Mouse (Mus musculus) 416B (cell line): ENCODE measurements around the gene Galnt2.

Experiments
- DNase-seq: peaks from one replicate; pipeline ENCODE4 v3.0.0; 2011; ENCODE audit warnings: low read depth

Gene Galnt2

DNA sequence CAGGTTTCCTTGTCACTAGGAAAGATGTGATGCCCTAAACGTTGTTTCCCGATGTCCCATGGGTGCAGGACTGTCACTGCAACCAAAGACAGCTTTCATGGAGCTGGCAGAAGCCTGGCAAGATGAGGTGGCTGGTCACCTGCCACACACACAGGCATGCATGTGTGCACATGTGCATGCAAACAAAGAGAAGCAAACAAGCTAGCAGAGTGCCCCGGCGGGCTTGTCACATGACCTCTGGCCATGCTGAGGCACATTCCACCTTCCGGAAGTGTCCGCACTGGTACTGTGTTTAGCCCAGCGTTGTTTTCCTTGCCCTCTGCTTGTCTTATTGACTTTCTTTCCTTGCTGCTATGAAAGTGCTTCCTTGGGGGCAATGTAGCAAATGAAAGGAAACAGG is 97.1 kb downstream of the Galnt2 start:
- DNase-seq, result no peak

DNA sequence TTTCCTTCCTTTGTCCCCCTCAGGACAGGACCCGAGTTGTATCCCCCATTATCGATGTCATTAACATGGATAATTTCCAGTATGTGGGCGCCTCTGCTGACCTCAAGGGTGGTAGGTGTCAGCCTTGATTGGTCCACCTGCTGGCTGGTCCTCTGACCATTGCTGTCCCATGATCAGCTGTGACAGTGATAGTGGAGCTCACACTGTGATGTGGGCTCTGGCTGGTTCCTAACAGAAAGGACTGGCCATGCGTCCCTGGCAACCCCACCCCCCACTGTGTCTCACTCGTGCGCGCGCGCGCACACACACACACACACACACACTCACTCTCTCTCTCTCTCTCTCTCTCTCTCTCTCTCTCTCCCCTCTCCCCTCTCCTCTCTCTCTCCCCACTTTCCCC is 98.5 kb downstream of the Galnt2 start:
- DNase-seq, result no peak

DNA sequence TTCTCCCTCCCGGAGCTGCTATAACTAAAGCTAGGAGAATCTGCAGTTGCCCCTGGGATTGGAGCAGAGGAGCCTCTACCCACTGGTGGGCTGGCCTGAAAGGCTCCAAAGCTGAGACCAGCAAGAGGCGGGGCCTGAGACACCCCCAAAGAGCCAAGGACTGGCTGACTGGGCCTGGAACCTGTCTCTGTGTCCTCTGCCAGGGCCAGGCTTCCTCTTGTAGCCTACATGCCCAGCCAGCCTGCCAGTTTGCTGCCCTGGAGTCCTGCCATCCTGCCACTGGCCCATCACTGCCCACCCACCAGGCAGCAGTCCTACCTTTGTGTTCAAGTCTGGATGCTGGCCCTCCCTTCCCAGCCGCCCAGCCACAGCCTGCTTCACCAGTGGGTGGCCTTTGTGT is 99.2 kb downstream of the Galnt2 start:
- no peak for DNase-seq

DNA sequence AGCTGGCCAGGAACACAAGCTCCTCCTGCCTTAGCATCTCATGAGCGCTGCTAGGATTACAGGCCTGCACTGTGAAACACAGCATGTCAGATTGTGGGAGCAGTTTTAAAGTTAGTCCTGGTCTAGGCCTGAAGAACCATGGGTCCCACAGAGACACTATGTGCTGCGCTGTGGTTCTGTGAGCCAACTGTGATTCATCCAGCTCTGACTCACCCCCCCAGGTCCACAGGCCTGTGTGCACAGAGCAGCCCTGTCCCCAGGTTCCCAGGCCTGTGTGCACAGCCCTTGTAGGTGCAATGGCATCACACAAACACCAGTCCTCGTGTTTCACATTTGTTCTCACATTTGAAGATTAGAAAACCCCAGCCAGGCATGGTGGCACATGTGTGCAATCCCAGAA is 99.9 kb downstream of the Galnt2 start:
- DNase-seq, result peak; percentile 33

DNA sequence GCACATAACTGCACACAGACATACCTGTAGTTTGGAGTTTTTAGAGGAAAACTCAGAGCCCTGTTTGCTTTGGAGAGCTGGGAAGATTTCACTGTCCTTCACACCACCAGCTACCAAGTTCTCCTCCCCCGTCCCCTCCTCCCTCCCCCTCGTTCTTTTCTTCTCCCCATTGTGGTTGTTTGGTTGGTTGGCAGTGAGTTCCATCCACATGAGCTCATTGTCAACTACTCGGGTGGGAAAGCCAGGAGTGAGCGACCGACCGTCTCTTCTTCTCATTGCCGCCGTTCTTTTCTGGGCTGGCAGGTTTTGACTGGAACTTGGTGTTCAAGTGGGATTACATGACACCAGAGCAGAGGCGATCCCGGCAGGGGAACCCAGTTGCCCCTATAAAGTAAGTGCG is 100.5 kb downstream of the Galnt2 start:
- no peak for DNase-seq

DNA sequence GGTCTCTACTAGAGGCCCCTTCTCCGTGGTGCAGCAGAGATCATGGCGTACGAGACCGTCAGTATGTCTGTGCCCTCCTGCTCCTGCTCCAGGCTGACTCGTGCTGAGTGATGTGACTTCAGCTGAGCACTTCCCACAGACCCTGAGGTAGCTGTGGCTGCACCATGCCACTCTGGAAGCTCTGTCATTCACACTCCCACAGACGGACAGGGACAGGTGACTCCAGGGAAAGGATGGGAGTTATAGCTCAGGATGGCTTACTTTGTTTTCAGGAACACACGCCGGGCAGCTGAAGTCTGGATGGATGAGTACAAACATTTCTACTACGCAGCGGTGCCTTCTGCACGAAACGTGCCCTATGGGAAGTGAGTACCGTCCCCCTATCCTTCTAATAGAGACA is 105.1 kb downstream of the Galnt2 start:
- DNase-seq, result no peak

DNA sequence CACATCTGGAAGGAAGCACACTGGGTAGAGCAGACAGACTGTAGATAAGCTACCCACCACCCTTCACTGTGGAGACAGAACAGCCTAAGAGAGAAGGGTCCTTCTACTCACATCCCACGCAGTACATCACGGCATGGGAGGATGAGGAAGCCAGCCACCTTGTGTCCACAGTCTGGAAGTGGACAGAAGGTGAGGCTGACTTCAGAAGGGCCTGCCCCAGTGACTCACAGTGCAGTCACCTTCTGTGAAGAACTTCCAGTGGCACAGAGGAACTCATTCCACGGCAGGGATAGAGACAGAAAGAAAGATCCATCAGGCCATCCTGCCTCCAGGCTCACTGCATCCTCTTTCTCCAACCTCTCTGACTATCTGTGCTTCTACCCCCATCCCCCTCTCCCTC is 108.6 kb downstream of the Galnt2 start:
- DNase-seq, result no peak

DNA sequence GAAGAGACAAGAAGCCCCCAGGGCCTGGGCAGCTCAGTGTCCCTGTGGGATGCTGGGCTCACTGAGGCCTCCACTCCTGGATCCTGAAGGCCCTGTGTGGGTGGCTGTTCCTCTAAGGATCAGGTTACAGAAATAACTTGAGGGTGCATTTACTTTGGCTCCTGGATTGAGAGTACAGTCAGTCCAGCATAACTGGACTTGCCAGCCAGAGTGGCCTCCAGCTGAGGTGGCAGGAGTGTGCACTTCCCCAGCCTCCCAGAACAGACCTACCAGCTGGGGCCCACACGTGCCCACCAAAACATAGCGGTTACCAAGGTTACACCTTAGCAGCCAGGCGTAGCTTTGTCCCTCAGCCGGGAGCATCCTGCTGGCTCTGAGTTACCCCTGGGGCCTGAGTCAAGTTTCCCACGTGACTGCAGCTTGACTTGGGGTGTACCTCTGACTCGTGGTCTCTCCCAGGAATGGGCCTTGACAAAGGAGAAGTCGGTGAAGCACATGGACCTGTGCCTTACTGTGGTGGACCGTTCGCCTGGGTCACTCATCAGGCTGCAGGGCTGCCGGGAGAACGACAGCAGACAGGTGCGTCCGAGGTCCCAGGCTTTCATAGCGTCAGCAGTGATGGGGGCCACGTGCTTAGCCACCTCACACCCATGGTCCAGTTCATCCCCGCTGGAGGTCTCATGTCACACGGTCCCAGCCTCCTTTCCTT is 109.3 kb downstream of the Galnt2 start:
- DNase-seq, result no peak

DNA sequence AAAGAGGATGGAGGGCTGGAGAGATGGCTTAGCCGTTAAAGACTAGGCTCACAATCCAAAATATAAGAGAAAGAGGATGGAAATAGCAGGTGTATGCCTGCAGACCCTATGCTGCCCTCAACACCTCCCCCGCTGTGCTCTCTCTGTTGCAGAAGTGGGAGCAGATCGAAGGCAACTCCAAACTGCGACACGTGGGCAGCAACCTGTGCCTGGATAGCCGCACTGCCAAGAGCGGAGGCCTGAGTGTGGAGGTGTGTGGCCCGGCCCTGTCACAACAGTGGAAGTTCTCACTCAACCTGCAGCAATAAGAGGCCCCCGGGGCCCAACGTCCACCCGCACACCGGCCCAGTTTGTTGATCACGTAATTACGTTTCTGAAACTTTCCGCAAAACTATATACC is 112.0 kb downstream of the Galnt2 start:
- no peak for DNase-seq

DNA sequence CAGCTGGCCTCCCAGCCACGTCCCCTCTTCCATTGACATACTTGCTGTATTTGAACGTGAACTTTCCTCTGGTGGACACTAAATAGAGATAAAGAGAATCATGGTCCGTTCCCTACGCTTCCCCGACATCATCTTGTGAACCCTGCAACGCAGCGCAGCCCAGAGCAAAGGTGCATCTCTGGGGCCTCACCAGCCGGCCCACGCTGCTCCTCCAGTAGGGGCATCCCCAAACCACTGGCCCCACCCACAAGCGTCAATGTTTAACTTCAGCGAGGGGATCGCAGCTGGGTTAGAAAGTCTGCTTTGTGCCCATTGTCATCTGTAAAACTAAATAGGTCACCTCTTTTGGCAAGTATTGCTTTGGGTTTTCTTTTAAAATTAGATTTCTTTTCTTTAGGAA is 112.8 kb downstream of the Galnt2 start:
- no peak for DNase-seq

DNA sequence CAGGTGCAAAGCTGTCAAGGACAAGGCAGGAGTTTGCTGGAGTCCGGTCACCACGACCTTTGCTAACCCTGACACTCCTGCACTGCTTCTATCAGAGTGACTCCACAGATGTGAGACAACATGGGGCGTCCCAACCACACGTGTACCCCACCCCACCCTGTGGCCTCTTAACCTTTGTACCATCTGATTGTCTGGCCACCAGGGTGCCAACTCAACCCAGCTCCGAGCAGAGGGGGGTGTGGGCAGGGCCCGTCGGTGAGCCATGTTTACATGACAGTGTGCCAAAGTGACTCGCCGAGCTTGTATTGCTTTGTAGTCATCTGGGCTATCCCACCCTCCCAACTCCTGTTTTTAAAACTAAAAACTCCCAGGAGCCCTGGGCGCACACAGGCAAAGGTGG is 113.9 kb downstream of the Galnt2 start:
- no peak for DNase-seq

DNA sequence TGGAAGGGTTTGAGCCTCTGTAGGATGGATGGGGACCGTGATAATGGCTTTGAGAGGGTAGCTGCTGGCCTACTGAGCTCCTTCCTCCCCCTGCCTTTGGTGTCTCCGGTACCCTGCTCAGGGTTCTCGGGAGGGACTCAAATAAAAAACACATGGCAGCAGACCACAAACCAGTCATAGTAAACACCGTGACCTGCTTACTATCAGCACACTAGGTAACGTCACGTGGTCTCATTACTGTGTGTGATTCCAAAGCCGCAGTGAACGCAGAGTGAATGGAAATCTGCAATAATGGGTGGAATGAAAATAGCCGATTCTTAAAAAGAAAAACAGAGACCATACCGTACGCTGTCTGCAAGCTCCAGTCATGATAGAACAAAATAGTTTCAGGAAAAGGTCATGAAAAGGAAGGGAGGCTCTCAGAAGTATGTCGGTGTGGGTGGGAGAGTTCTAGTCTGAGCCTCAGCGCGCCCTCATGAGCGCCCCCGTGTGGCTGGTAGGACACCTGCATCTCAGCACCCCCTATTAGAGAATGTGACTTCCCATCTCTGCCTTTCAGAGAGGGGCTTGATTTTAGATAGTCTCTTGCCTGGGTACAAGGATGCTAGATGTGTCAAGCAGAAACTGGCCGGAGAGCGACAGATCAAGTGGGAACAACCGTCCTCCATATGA is 115.8 kb downstream of the Galnt2 start:
- DNase-seq, result peak; percentile 61

DNA sequence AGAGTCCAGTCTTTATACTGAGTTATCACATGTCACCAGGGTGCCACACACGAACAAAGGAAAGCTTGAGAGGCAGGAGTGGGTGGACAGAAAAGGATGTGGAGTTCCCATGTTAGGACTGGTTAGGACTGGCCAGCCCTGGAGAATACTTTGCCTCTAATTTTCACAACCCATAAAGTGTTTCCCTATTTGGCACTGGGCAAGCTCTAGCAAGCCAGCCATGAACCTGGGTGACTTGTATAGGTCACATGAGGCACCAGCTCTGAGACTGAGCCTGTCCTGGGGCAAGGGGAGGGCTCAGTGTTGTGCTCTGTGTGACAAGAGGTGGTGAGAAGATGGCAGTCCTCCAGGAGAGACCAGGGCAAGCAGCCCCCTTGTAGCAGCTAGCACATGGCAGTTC is 116.9 kb downstream of the Galnt2 start:
- no peak for DNase-seq

DNA sequence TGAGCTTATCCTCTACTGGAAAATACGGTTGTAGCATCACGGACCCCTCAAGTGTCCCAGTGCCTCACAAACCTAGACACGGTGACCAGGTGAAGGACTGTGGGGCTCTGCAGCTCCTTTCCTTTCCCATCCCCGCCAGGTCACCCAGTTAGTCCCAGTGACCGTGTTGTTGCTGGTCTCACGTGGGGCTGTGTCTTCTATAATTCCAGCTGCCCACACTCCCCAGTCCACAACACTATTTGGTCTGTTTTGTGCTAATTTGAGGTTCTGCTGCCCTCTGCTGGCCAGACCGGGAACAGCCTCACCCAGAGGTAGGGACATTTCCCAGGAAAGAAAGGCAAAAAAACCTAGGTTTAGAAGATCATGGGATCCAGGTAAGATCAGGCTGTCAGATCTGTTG is 118.5 kb downstream of the Galnt2 start:
- DNase-seq, result peak; percentile 66

DNA sequence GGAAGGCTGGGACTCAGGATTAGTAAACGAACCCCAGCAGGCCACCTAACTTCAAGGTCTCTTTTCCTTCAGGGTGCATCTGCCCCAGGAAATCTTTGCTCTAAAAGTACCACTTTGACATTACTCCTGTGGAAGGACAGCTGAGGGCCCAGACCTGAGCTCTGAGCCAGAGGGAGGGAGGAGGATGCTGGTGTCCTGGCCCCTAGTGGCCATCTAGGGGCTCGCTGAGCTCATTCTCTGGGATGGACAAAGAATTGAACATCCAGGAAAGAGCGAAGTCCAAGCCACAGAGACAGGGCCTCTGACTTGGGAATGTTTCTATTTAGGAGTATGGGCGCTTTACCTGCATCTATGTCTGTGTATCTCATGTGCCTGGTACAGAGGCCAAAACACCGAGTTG is 120.4 kb downstream of the Galnt2 start:
- DNase-seq, result no peak

DNA sequence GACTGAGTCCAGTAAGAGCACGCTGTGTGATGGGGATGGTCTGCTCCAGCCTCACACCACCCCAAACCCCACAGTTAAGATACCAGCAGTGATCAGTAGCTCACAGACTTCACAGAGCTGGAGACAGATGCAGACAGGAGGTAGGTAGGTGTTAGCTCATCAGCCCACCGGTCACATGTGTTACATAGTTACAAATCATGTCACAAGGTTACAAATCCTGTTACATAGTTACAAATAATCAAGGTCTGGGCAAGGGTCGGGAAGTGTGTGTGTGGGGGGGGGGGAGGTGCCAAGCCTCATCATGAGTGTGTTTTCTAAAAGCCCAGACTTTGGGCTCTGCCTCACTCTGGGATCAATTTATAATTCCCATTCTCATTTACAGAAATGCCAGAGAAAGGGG is 129.7 kb downstream of the Galnt2 start:
- DNase-seq, result no peak

DNA sequence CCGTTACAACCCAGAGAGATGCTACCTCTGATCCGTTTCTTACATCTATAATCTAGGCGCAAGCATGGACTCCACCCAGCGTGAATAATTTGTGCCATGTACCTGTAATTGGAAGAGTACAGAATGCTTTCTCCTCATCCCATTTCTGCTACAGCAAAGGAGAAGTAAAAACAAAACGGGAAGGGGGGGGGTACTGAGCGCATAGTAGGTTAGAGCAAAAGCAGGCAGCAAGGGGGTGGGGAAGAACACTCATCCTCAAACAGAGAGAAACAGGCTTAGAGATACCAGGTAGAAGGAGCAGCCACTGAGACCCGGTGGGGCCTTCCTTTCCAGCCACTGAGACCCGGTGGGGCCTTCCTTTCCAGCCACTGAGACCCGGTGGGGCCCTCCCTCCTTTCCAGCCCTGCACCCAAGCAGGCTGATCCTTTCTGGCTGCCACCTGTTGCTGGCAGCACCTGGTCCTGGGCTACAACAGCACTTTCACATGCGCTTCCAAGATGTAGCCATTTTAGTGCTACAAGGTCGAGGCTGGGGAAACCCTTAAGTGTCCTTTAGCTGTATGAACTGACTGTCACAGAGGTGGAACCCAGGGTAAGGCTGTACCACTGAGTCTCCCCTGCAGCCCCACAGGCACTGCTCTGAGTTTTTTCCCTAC is 130.7 kb downstream of the Galnt2 start:
- no peak for DNase-seq

DNA sequence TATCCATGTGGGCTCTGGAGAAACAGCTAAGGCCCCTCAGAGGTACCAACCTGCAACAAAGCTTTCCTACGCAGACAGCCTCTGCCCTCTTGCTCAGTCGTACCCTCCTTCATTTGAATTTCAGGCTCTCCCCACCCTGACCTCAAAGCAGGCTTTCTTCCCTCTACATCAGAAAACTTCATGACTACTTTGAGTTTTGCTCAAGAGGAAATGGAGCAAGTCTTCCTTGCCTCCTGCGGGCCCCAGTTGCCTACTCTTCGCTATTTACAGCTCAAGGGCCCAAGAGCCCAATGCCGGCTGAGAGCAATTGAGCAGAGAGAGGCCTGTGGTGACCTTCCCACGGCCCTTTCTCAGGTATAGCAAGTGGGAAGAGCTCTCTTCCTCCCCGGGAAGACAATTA is 131.4 kb downstream of the Galnt2 start:
- no peak for DNase-seq

DNA sequence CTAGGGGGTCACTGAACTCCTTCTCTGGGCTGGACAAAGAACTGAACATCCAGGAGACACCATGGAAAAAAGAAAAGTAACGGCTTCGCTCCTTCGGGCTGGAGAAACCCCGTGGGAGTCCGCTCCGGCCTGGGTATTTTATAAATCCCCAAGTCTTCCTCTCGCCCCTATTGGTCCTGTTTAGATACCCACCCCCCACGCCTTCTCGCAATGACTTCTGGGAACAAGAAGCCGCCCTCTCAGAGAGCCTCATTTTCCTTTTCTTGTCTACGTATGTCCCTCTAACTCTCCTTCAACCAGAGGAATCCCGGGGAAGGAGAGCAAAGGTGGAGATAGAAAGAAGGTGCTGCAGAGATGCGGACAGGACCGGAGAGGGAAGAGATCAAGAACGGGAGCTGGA is 132.1 kb downstream of the Galnt2 start:
- DNase-seq, result no peak

DNA sequence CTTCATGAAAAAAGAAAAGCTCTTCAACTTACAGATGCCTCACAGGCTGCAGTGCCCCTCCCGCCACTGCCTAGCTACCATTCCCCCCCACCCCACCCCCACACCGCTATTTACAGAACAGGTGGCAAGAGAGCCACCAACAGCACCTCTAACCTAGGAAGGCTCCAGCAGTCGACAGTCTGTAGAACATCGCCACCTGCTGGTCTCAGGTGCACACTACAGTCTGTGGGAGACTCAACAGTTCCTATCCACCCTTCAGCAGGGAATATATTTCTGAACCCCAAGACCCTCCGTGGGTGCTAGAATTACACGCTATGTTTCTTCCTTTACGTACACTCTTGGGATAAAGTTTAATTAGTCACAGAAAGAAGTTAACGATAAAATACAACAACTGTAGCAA is 137.0 kb downstream of the Galnt2 start:
- peak; percentile 72 for DNase-seq

DNA sequence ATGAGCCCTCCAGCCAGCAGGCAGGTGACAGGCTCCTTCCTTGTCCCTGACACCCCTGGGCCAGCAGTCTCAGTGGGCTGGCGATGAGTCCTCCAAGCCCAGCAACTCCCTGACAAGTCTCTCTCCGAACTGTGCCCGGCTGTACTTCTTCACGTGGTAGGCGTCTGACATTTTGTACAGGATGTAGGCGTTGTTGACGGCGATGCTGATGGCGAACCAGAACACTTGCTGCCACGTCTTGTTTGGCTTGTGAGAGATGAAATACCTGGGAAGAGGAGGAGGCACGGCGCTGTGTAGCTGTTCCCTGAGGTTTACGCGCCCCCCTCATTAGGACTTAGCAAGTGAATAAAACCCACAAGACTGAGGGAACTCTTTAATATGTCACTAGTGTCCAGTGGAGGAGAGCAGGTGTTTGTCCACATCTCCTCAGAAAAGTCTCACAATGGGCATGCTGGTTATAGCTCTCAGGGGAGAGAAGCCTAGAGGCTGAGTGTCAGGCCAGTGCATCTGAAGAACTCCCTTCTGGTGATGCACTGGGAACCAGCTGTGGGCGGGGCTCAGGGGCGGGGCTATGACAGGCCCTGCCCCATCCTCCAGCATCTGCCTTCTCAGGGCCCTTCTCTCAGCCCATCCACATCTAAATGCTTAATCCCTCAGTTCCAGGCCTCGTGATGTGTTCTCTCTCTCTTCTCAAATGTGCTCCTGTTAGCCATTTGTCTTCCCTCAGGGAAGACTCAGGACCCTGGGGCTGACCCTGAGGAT is 139.4 kb downstream of the Galnt2 start:
- no peak for DNase-seq

DNA sequence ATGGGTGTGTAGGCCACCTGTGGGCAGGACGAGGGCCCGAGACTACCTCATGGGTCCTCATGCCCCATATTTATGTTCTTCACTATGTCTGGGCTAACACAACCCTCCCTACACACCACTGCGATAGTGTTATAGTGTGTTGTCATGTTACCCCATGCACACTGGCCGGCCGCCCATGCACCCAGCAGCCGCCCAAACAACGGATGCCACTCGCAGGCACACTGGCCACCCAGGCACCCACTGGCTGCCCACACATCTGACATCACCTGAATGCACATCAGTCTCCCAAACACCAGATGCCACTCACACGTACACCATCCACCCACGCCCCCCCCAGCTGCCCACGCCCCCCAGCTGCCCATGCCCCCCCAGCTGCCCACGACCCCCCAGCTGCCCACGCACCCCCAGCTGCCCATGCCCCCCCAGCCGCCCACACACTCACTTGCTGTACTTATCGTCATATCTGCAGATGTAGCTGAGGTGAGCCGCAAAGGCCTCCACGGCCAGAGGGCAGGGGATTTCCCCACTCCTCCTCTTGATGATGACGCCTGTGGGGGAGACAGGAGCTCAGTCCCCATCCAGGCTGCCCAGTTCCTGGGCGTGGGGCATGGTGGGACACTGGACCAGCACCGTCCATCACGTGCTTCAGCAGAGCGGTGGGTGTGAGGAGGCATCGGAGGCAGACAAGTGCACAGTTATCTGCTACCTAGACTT is 140.4 kb downstream of the Galnt2 start:
- no peak for DNase-seq
